Mouse (Mus musculus) ES-E14 (cell line): ENCODE measurements at regions not wholly inside any gene's neighbourhood (a gene's known extent, or its start where the extent isn't known, plus 50 kb on each side); places are given as distances from the start of the nearest gene placed in this dataset.

ENCODE experiments used
- DNase-seq: peaks from one replicate; pipeline ENCODE4 v3.0.0-alpha.2; 2013; ENCODE audit warnings: low read depth, low spot score
- H3K27ac ChIP-seq: 2 replicates; pipeline ENCODE4 v1.5.1; 2012; ENCODE audit warnings: low read depth, mild to moderate bottlenecking, low read length, moderate library complexity, mixed read lengths; ENCODE audit not compliant: poor library complexity, insufficient read depth, severe bottlenecking
- H3K36me3 ChIP-seq: 2 replicates; pipeline ENCODE4 v1.6.1; 2012; ENCODE audit warnings: mild to moderate bottlenecking, low read length, moderate library complexity, mixed read lengths; ENCODE audit not compliant: control insufficient read depth, poor library complexity, insufficient read depth, severe bottlenecking
- H3K4me1 ChIP-seq, 2 experiments: fragments of 150-350 bp in 1 of 2; sonication (generic) in 1 of 2; 2 replicates each; pipeline ENCODE4 v1.6.1; 2012; ENCODE audit warnings: low read length in 2 of 2, mild to moderate bottlenecking in 1 of 2, mixed read lengths in 1 of 2; ENCODE audit not compliant: control insufficient read depth in 2 of 2, insufficient read depth in 2 of 2, poor library complexity in 1 of 2
- H3K4me3 ChIP-seq, 2 experiments: fragments of 150-350 bp in 1 of 2; sonication (generic) in 1 of 2; 2 replicates each; pipeline ENCODE4 v1.5.1; 2012; ENCODE audit warnings: low read length in 2 of 2, low read depth in 1 of 2, mild to moderate bottlenecking in 1 of 2, mixed read lengths in 1 of 2; ENCODE audit not compliant: insufficient read depth in 1 of 2, poor library complexity in 1 of 2, severe bottlenecking in 1 of 2
- H3K9ac ChIP-seq: 2 replicates; pipeline ENCODE4 v1.6.1; 2012; ENCODE audit warnings: low read depth, mild to moderate bottlenecking, low read length, mixed read lengths; ENCODE audit not compliant: poor library complexity, insufficient read depth, severe bottlenecking
- H3K9me3 ChIP-seq: fragments of 150-350 bp; sonication (generic); 2 replicates; pipeline ENCODE4 v1.6.1; 2012; ENCODE audit warnings: low read depth, mild to moderate bottlenecking, low read length; ENCODE audit not compliant: control insufficient read depth, insufficient read depth
- CHD2 ChIP-seq: IDR thresholded peaks from 2 replicates; pipeline ENCODE4 v1.6.1; 2014; ENCODE audit warnings: mild to moderate bottlenecking, low read depth, low read length, inconsistent platforms
- HCFC1 ChIP-seq: IDR thresholded peaks from 2 replicates; pipeline ENCODE4 v1.6.1; 2012; ENCODE audit warnings: low read length, inconsistent platforms, borderline replicate concordance; ENCODE audit not compliant: insufficient read depth
- MAFK ChIP-seq: IDR thresholded peaks from 2 replicates; pipeline ENCODE4 v1.6.1; 2014; ENCODE audit warnings: mild to moderate bottlenecking, low read depth, low read length, inconsistent platforms; ENCODE audit not compliant: insufficient read depth
- ZC3H11A ChIP-seq: IDR thresholded peaks from 2 replicates; pipeline ENCODE4 v1.6.1; 2012; ENCODE audit warnings: low read depth, mild to moderate bottlenecking, inconsistent platforms, low read length, borderline replicate concordance
- ZNF384 ChIP-seq: IDR thresholded peaks from 2 replicates; pipeline ENCODE4 v1.6.1; 2012; ENCODE audit warnings: low read depth, low read length, inconsistent platforms
- in situ Hi-C, 2 experiments: fragments of 600-800 bp; cut with MboI; formaldehyde crosslinking; loops; one replicate each; pipeline ENCODE4 v1.15.1; 2025; ENCODE audit warnings: low sequenced_read_pairs in 2 of 2, inconsistent platforms in 1 of 2; ENCODE audit not compliant: unreplicated experiment in 2 of 2

DNA sequence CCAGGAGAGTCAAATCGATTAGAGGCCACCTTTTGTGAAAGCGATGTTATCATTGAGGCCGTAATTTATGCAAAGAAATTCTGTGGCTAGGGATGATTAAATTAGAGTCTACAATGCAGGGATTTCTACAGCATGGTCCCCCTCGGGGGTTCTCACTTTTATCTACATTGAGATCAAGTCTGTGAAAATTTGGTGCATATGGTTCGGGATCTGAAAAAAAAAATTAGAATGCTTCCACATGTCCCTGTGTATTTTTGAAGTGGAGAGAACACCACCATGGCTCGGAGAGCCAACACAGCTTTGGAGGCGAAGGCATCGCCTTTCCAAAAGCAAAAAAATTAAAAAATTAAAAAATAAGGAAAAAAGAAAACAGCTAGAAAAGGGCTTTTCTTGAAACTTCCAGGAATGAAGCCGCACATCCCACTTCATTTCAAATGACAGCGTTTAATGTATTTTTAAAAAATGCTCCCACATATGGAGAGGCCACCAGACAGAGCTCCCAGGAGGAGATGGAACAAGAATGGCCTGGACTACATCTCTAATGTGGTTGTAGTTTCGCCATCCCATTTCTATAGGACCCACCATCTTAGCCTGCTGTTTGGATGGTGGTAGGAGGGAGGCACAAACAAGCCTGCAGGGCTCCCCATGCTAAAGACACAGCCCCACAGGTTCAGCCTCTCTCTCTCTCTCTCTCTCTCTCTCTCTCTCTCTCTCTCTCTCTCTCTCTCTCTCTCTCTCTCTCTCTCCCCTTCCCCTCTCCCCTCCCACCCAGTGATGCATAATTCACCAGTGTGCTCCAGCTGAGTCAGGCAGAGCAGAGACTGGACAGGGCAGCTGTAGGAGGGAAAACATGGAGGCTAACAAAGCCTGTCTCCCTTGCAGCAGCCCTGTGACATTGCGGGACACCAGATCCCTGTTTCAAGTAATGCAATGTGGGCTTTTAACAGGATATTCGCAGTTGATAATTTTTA, 203.4 kb downstream of the Sox11 start:
- no peak for DNase-seq
- no peaks in the 10 kb centered on the region for H3K9me3 ChIP-seq
- no peak overlapping the region for H3K4me3 ChIP-seq
- in situ Hi-C loops, result no loop called here
- no peaks in the 10 kb centered on the region for H3K36me3 ChIP-seq
- no peak overlapping the region for H3K27ac ChIP-seq
- no peak overlapping the region for H3K9ac ChIP-seq
- peaks cover 2 to 21% of the 10 kb centered on the region in 2 experiments; a peak in 2 of 4 replicates for H3K4me1 ChIP-seq
- TF ChIP-seq MAFK (no peak), ZC3H11A (no peak), CHD2 (no peak), HCFC1 (no peak), ZNF384 (no peak)

DNA sequence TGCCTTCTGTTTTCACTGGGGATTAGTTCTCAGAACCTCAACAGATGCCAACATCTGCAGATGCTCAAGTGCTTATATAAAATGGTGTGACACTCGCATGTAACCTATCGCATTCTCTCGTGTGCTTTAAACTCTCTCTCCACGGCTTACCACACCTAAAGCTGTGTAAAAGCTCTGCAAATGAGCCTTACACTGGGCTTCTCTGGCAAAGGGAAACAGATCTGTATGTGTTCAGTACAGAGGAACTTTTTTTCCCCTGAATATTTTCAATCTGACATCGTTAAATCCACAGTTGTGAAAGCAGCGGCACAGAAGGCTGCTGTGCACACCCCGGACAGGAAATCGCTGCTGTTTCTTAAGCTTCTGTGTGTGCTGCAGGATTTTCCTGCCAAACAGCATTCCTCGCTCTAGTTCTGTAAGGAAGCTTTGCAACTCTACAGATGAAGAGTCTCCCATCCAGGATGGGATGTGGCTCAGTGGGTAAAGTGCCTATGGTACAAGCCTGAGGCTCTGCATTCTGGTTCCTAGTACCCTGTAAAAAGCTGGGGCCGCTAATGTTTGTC, 206.3 kb downstream of the Sox11 start:
- no peak for DNase-seq
- in situ Hi-C loops, result no loop called here
- H3K36me3 ChIP-seq, result no peaks in the 10 kb centered on the region
- H3K27ac ChIP-seq, result no peak overlapping the region
- no peak overlapping the region for H3K9ac ChIP-seq
- no peaks in the 10 kb centered on the region for H3K9me3 ChIP-seq
- H3K4me3 ChIP-seq, result no peak overlapping the region
- no peak for TF ChIP-seq ZC3H11A
- peaks cover 2 to 19% of the 10 kb centered on the region in 2 experiments; a peak in 2 of 4 replicates for H3K4me1 ChIP-seq

GRCm38 (mm10) chr12:27130544-27130943, 211.8 kb downstream of the Sox11 start:
- Histone ChIP-seq H3K4me1 (peaks cover 0 to 2% of the 10 kb centered on the region in 2 experiments; a peak in 1 of 4 replicates), H3K9ac (no peak overlapping the region), H3K36me3 (no peaks in the 10 kb centered on the region), H3K27ac (no peak overlapping the region), H3K9me3 (no peaks in the 10 kb centered on the region), H3K4me3 (no peak overlapping the region)
- in situ Hi-C loops, result no loop called here
- no peak for TF ChIP-seq MAFK
- DNase-seq, result no peak

DNA sequence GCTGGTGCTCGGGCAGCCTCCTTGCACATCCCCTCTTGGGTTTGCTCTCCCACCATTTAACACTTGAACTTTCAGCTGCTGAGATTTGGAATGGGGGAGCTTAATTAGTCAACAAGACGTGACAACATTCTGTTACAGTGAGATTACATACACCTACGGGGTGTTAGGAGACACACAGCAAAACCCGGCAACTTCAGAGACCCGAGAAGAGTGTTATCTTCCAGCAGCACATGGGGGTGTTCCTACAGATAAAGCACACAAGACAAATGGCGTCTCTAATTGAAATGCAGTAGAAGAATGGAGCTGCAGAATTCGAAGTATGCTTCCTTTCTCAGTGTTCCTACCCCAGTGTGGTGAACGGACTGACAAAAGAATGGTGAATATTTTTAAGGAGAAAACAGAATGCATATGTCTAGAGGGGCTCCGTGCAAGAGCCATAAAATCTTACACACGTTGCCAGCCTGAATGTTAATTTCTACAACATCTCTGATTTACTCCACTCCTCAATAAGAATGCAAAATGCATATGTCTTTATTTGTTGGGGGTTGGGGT, 215.2 kb downstream of the Sox11 start:
- H3K4me3 ChIP-seq, result no peak overlapping the region
- no peaks in the 10 kb centered on the region for H3K4me1 ChIP-seq
- DNase-seq, result no peak
- no peaks in the 10 kb centered on the region for H3K9me3 ChIP-seq
- in situ Hi-C loops, result no loop called here
- TF ChIP-seq CHD2 (no peak), HCFC1 (no peak), MAFK (no peak), ZNF384 (no peak)
- H3K36me3 ChIP-seq, result no peaks in the 10 kb centered on the region
- no peak overlapping the region for H3K9ac ChIP-seq
- H3K27ac ChIP-seq, result no peak overlapping the region
